Mouse (Mus musculus): ENCODE measurements around the gene Dnah6. TPM values are rescaled to one million over a fixed set of nuclear protein-coding genes. Genes with fewer than 3 reads are reported as not detected.

Gene Dnah6
- polyA plus RNA-seq, 1 experiment from 2014 or later: 0.03 TPM

DNA sequence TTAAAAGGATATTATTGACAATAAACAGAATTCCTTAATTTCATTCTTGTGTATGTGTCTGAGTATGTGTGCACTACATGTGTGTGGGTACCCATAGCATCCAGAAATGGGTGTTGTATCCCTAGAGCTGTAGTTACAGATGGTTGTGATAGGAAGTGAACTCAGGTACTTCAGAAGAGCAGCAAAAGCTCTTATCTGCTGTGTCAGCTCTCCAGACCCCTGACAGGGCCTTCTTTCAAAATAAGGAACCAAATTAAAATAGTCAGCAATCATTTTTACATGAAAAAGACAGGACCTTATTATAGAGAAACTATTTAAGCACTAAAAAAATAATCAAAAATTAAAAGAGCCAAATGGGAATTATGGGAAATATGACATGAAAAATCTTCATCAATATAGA, 9.8 kb downstream of the Dnah6 start:
- no peaks in the 10 kb centered on the region for H3K36me3 ChIP-seq (ENCODE audit: control insufficient read depth, insufficient read depth, low read length)
- no peak for ATAC-seq (replicated peaks; ENCODE audit: insufficient number of reproducible peaks, low FRiP score, low TSS enrichment)

DNA sequence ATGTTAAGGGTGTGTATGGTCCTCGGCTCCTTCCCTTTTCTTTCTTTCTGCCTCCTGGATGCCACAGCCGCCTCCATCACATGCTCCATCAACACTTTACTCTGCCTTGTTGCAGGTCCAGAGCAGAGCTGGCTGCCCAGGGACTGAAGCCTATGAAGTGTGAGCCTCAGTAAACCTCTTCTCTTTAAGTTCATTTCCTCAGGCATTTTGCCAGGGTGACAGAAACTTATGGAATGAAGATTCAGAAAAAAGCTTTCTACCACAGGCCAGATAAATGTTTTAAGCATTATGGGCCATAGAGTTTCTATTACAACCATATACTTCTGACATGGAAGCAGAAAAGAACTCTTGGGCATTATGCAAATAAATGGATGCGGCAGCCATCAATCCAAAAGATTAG, 10.4 kb downstream of the Dnah6 start:
- H3K4me2 ChIP-seq: no peak overlapping the region

More for the DNA sequence above, 9.8 kb downstream of the Dnah6 start:
- Histone ChIP-seq H3K4me3 (ENCODE audit: low read depth, low read length) (no peak overlapping the region), H3K27ac (ENCODE audit: low read depth, low read length) (no peak overlapping the region), H3K9ac (ENCODE audit: low read depth, low read length) (no peak overlapping the region), H3K9me3 (replicated peaks; ENCODE audit: control insufficient read depth, low read length) (no peaks in the 10 kb centered on the region), H3K4me2 (no peak overlapping the region), H3K27me3 (ENCODE audit: control insufficient read depth, insufficient read depth, low read length) (no peaks in the 10 kb centered on the region), H3K4me1 (ENCODE audit: control insufficient read depth, insufficient read depth, low read length) (no peaks in the 10 kb centered on the region)

DNA sequence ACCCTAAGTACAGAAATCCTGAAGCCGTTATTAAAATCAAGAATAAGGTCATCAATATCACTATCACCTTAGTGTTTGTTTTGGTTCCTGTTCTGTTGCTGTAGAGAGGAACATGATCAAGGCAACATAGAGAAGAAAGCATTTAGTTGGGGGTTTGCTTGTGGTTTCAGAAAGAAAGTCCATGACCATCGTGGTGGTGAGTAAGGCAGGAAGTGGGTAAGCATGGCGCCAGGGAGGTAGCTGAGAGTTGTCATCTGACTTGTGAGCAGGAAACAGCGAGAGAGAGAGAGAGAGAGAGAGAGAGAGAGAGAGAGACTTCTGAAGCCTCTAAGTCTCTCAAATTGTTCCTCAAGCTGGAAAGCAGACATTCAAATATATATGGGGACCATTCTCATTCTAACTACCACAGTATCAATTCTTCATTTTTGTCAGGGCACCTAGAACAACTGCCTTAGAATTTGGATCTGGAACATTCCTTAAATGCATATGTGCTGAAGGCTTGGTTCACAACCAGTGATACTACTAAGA, 10.9 kb downstream of the Dnah6 start:
- no peaks in the 10 kb centered on the region for H3K9me3 ChIP-seq (replicated peaks; ENCODE audit: control insufficient read depth, low read length)
- WGBS (ENCODE audit: insufficient replicate concordance): 68% methylated on average over 4 of the region's 4 CpGs
- H3K36me3 ChIP-seq (ENCODE audit: control insufficient read depth, insufficient read depth, low read length): no peaks in the 10 kb centered on the region

More for the DNA sequence above, 10.4 kb downstream of the Dnah6 start:
- Histone ChIP-seq H3K36me3 (ENCODE audit: control insufficient read depth, insufficient read depth, low read length) (no peaks in the 10 kb centered on the region), H3K4me3 (ENCODE audit: low read depth, low read length) (no peak overlapping the region), H3K4me1 (ENCODE audit: control insufficient read depth, insufficient read depth, low read length) (no peaks in the 10 kb centered on the region), H3K27ac (ENCODE audit: low read depth, low read length) (no peak overlapping the region), H3K9ac (ENCODE audit: low read depth, low read length) (no peak overlapping the region), H3K9me3 (replicated peaks; ENCODE audit: control insufficient read depth, low read length) (no peaks in the 10 kb centered on the region), H3K27me3 (ENCODE audit: control insufficient read depth, insufficient read depth, low read length) (no peaks in the 10 kb centered on the region)
- ATAC-seq (replicated peaks; ENCODE audit: insufficient number of reproducible peaks, low FRiP score, low TSS enrichment): no peak
- WGBS (ENCODE audit: insufficient replicate concordance): 80% methylated on average over 3 of the region's 3 CpGs

DNA sequence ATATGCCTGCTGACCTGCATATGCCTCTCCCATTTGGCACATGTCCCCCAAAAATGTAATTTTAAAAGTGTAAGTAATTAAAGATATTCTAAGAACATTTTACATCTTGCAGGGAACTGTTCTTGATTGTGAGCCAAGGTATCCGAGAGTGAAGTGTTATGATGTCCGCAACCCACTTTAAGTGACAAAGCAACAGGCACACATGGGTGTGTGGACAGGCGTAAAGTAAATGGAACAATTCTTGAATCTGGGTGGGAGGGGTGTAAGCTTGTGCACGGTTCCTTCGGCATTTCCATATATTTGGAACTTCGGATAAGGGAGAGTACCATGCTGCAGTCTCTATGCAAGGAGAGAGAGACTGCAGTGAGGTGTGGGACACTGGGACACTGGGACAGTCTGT, 11.9 kb downstream of the Dnah6 start:
- H3K9me3 ChIP-seq (replicated peaks; ENCODE audit: control insufficient read depth, low read length): no peaks in the 10 kb centered on the region
- H3K4me3 ChIP-seq (ENCODE audit: low read depth, low read length): no peak overlapping the region
- H3K27ac ChIP-seq (ENCODE audit: low read depth, low read length): no peak overlapping the region
- no peak overlapping the region for H3K4me2 ChIP-seq
- no peaks in the 10 kb centered on the region for H3K36me3 ChIP-seq (ENCODE audit: control insufficient read depth, insufficient read depth, low read length)
- H3K9ac ChIP-seq (ENCODE audit: low read depth, low read length): no peak overlapping the region
- H3K4me1 ChIP-seq (ENCODE audit: control insufficient read depth, insufficient read depth, low read length): no peaks in the 10 kb centered on the region
- no peak for ATAC-seq (replicated peaks; ENCODE audit: insufficient number of reproducible peaks, low FRiP score, low TSS enrichment)
- no peaks in the 10 kb centered on the region for H3K27me3 ChIP-seq (ENCODE audit: control insufficient read depth, insufficient read depth, low read length)
- 85% methylated on average over 6 of the region's 6 CpGs for WGBS (ENCODE audit: insufficient replicate concordance)

More for the DNA sequence above, 10.9 kb downstream of the Dnah6 start:
- Histone ChIP-seq H3K27ac (ENCODE audit: low read depth, low read length) (no peak overlapping the region), H3K4me3 (ENCODE audit: low read depth, low read length) (no peak overlapping the region), H3K27me3 (ENCODE audit: control insufficient read depth, insufficient read depth, low read length) (no peaks in the 10 kb centered on the region), H3K9ac (ENCODE audit: low read depth, low read length) (no peak overlapping the region), H3K4me2 (no peak overlapping the region), H3K4me1 (ENCODE audit: control insufficient read depth, insufficient read depth, low read length) (no peaks in the 10 kb centered on the region)
- ATAC-seq (replicated peaks; ENCODE audit: insufficient number of reproducible peaks, low FRiP score, low TSS enrichment): no peak

DNA sequence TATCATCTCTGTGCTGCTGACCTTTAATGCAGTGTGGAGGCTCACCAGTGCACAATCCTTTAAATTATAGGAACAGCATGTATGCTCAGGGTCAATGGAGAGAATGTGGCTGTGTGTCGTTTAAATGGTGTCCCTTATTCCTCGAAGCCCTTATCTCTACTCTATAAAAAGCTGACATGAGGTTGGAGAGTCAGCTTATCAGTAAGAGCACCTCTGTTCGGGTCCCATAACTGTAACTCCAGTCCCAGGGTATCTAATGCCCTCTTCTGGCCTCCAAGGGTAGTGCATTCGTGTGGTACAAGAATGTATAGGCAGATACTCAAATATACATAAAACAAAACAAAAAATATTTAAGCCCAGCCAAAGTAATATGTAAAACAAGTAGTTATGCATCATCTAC, 16.5 kb downstream of the Dnah6 start:
- Histone ChIP-seq H3K36me3 (ENCODE audit: control insufficient read depth, insufficient read depth, low read length) (no peaks in the 10 kb centered on the region), H3K4me3 (ENCODE audit: low read depth, low read length) (no peak overlapping the region), H3K9me3 (replicated peaks; ENCODE audit: control insufficient read depth, low read length) (no peaks in the 10 kb centered on the region), H3K4me2 (no peak overlapping the region), H3K27ac (ENCODE audit: low read depth, low read length) (no peak overlapping the region), H3K9ac (ENCODE audit: low read depth, low read length) (no peak overlapping the region), H3K4me1 (ENCODE audit: control insufficient read depth, insufficient read depth, low read length) (no peaks in the 10 kb centered on the region), H3K27me3 (ENCODE audit: control insufficient read depth, insufficient read depth, low read length) (no peaks in the 10 kb centered on the region)
- ATAC-seq (replicated peaks; ENCODE audit: insufficient number of reproducible peaks, low FRiP score, low TSS enrichment): no peak
- 58% methylated on average over 4 of the region's 4 CpGs for WGBS (ENCODE audit: insufficient replicate concordance)

DNA sequence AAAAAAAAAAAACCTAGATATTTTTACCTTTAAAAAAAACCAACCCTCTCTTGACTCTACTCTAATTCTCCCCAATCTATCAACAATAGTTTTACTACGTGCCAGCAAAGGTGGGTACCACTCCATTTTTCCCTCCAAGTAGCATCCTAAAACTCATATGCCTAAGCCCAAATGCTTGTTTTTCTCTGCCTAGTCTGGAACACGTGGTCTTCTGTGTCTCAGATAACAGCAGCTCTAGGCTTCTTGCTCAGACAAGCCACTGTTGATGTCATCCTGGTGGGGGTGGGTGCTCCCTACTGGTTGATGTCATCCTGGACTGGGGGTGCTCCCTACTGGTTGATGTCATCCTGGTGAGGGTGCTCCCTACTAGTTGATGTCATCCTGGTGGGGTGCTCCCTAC, 17.7 kb downstream of the Dnah6 start:
- no peak overlapping the region for H3K4me2 ChIP-seq
- WGBS (ENCODE audit: insufficient replicate concordance): 56% methylated on average over 2 of the region's 2 CpGs
- H3K27me3 ChIP-seq (ENCODE audit: control insufficient read depth, insufficient read depth, low read length): no peaks in the 10 kb centered on the region
- H3K4me3 ChIP-seq (ENCODE audit: low read depth, low read length): no peak overlapping the region
- no peak overlapping the region for H3K27ac ChIP-seq (ENCODE audit: low read depth, low read length)
- H3K4me1 ChIP-seq (ENCODE audit: control insufficient read depth, insufficient read depth, low read length): no peaks in the 10 kb centered on the region
- no peak overlapping the region for H3K9ac ChIP-seq (ENCODE audit: low read depth, low read length)
- ATAC-seq (replicated peaks; ENCODE audit: insufficient number of reproducible peaks, low FRiP score, low TSS enrichment): no peak
- H3K9me3 ChIP-seq (replicated peaks; ENCODE audit: control insufficient read depth, low read length): no peaks in the 10 kb centered on the region
- no peaks in the 10 kb centered on the region for H3K36me3 ChIP-seq (ENCODE audit: control insufficient read depth, insufficient read depth, low read length)

DNA sequence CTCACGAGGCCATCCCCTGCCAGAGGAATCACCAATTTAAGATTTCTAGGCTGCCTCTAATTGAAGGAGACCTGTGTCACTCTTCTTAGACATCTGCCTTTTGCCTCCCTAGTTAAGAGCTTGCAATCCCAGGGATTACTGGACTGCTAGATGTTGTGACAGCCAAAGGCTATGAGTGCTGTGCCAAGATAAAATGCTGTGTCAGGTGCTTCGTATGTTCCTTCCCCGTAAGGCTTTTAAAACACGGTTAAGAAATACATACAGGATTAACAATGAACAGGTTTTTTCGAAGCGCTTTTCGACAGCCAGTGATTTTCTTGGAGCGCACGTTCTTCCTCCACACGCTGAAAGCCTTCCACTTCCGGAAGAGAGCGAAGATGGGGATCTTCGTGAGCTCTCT, 26.2 kb downstream of the Dnah6 start:
- no peaks in the 10 kb centered on the region for H3K27me3 ChIP-seq (ENCODE audit: control insufficient read depth, insufficient read depth, low read length)
- 87% methylated on average over 13 of the region's 13 CpGs for WGBS (ENCODE audit: insufficient replicate concordance)

DNA sequence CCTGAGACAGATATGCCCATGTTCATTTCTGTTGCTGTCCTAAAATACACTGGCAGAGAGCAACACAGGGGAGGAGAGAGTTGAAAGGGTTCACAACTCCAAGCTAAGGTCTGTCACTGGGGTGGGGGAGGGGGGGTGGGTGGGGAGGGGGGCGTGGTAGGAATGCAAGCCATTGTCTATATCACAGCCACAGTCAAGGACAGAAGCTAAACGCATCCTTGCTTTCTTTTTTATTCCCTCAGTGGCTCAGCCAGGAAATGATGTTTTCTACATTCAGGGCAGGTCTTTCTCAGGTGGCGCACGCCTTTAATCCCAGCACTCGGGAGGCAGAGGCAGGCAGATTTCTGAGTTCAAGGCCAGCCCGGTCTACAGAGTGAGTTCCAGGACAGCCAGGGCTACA, 30.7 kb downstream of the Dnah6 start:
- H3K4me2 ChIP-seq: no peak overlapping the region
- H3K27me3 ChIP-seq (ENCODE audit: control insufficient read depth, insufficient read depth, low read length): no peaks in the 10 kb centered on the region
- no peaks in the 10 kb centered on the region for H3K36me3 ChIP-seq (ENCODE audit: control insufficient read depth, insufficient read depth, low read length)
- peaks cover 6% of the 10 kb centered on the region for H3K4me1 ChIP-seq (ENCODE audit: control insufficient read depth, insufficient read depth, low read length)
- 69% methylated on average over 6 of the region's 6 CpGs for WGBS (ENCODE audit: insufficient replicate concordance)
- H3K4me3 ChIP-seq (ENCODE audit: low read depth, low read length): no peak overlapping the region
- H3K9me3 ChIP-seq (replicated peaks; ENCODE audit: control insufficient read depth, low read length): no peaks in the 10 kb centered on the region
- ATAC-seq (replicated peaks; ENCODE audit: insufficient number of reproducible peaks, low FRiP score, low TSS enrichment): no peak
- no peak overlapping the region for H3K27ac ChIP-seq (ENCODE audit: low read depth, low read length)
- H3K9ac ChIP-seq (ENCODE audit: low read depth, low read length): no peak overlapping the region

More for the DNA sequence above, 26.2 kb downstream of the Dnah6 start:
- no peak for ATAC-seq (replicated peaks; ENCODE audit: insufficient number of reproducible peaks, low FRiP score, low TSS enrichment)
- Histone ChIP-seq H3K4me1 (ENCODE audit: control insufficient read depth, insufficient read depth, low read length) (no peaks in the 10 kb centered on the region), H3K4me2 (no peak overlapping the region), H3K36me3 (ENCODE audit: control insufficient read depth, insufficient read depth, low read length) (no peaks in the 10 kb centered on the region), H3K4me3 (ENCODE audit: low read depth, low read length) (no peak overlapping the region), H3K9ac (ENCODE audit: low read depth, low read length) (no peak overlapping the region), H3K27ac (ENCODE audit: low read depth, low read length) (no peak overlapping the region), H3K9me3 (replicated peaks; ENCODE audit: control insufficient read depth, low read length) (no peaks in the 10 kb centered on the region)

DNA sequence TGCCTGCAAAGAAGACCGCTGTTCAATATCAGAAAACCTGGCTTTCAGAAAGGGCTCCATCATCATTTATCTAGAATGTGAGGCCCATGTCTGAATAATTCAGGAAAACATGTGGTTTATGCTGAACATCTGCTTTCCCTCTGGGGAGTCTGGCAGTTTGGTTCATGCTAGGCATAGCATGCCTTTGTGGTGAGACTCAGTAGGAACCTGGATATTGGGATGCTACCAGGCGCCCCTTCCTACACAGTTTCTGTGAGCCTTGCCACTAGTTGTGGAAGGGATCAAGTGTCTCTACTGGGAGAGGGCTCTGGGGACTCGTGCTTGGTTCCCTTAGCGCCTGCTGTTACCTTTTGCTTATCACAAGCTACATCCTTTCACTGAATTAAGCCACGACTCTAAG, 37.2 kb downstream of the Dnah6 start:
- no peaks in the 10 kb centered on the region for H3K36me3 ChIP-seq (ENCODE audit: control insufficient read depth, insufficient read depth, low read length)
- H3K4me3 ChIP-seq (ENCODE audit: low read depth, low read length): no peak overlapping the region
- no peaks in the 10 kb centered on the region for H3K27me3 ChIP-seq (ENCODE audit: control insufficient read depth, insufficient read depth, low read length)
- WGBS (ENCODE audit: insufficient replicate concordance): 57% methylated on average over 5 of the region's 5 CpGs
- H3K27ac ChIP-seq (ENCODE audit: low read depth, low read length): no peak overlapping the region
- H3K9ac ChIP-seq (ENCODE audit: low read depth, low read length): no peak overlapping the region
- H3K4me2 ChIP-seq: no peak overlapping the region
- ATAC-seq (replicated peaks; ENCODE audit: insufficient number of reproducible peaks, low FRiP score, low TSS enrichment): no peak
- peaks cover 6% of the 10 kb centered on the region for H3K4me1 ChIP-seq (ENCODE audit: control insufficient read depth, insufficient read depth, low read length)
- no peaks in the 10 kb centered on the region for H3K9me3 ChIP-seq (replicated peaks; ENCODE audit: control insufficient read depth, low read length)
